Mouse (Mus musculus) liver, embryonic 15.5 days (tissue): Measurements from ENCODE around the gene Slit3. TPM values are rescaled to one million over a fixed set of nuclear protein-coding genes. Genes with fewer than 3 reads are reported as not detected.

Experiments
- ATAC-seq: fragments of 200-750 bp; cut with Nextera tagmentation; 2 replicates; pipeline ENCODE4 v1.8.0; 2017; ENCODE audit warnings: moderate number of reproducible peaks, mild to moderate bottlenecking, moderate library complexity; ENCODE audit not compliant: insufficient read depth
- H3K27ac ChIP-seq: fragments of 300-500 bp; sonication (generic); replicated peaks from 2 replicates; pipeline ENCODE4 v1.5.1; 2015; ENCODE audit warnings: mild to moderate bottlenecking, inconsistent platforms
- H3K27me3 ChIP-seq: fragments of 300-500 bp; sonication (generic); 2 replicates; pipeline ENCODE4 v1.6.1; 2015; ENCODE audit warnings: mild to moderate bottlenecking, inconsistent platforms
- H3K36me3 ChIP-seq: fragments of 300-500 bp; sonication (generic); replicated peaks from 2 replicates; pipeline ENCODE4 v1.6.1; 2015; ENCODE audit warnings: moderate library complexity, mild to moderate bottlenecking, inconsistent platforms
- H3K4me1 ChIP-seq: fragments of 300-500 bp; sonication (generic); replicated peaks from 2 replicates; pipeline ENCODE4 v1.6.1; 2015; ENCODE audit warnings: inconsistent platforms
- H3K4me2 ChIP-seq: fragments of 300-500 bp; sonication (generic); 2 replicates; pipeline ENCODE4 v1.6.1; 2015; ENCODE audit warnings: moderate library complexity, mild to moderate bottlenecking, inconsistent platforms
- H3K4me3 ChIP-seq: fragments of 300-500 bp; sonication (generic); replicated peaks from 2 replicates; pipeline ENCODE4 v1.5.1; 2015; ENCODE audit warnings: mild to moderate bottlenecking, inconsistent platforms
- H3K9ac ChIP-seq: fragments of 300-500 bp; sonication (generic); 2 replicates; pipeline ENCODE4 v1.6.1; 2015; ENCODE audit warnings: moderate library complexity, mild to moderate bottlenecking, inconsistent platforms
- H3K9me3 ChIP-seq: fragments of 300-500 bp; sonication (generic); replicated peaks from 2 replicates; pipeline ENCODE4 v1.6.1; 2016; ENCODE audit warnings: inconsistent platforms
- WGBS: fragments of 180-500 bp; shearing (Covaris S2); methylation state at CpG from one replicate; pipeline ENCODE4 v1.1.7; 2015; ENCODE audit warnings: mixed read lengths; ENCODE audit not compliant: insufficient replicate concordance; 5-methylcytosine and 5-hydroxymethylcytosine counted together
- polyA plus RNA-seq: library from polyadenylated mRNA; unstranded; fragments of >200 nt; fragmentation: Nextera tagmentation; extraction: Ambion mirVana; gene quantifications from 2 replicates; pipeline ENCODE4 v1.2.1, GENCODE M21; 2015

Gene Slit3
- polyA plus RNA-seq, 1 experiment from 2014 or later = 0.20 TPM

- Histone ChIP-seq H3K4me1 (no peaks in the 10 kb centered on the region), H3K27me3 (no peaks in the 10 kb centered on the region), H3K4me2 (no peak overlapping the region), H3K9ac (no peak overlapping the region), H3K4me3 (no peak overlapping the region), H3K36me3 (no peaks in the 10 kb centered on the region), H3K9me3 (no peaks in the 10 kb centered on the region), H3K27ac (no peak overlapping the region)
- no peak for ATAC-seq
- WGBS = 64% methylated on average over 1 of the region's 1 CpGs
Measured at GRCm38 (mm10) chr11:35380766-35381165, 259.7 kb downstream of the Slit3 start.

DNA sequence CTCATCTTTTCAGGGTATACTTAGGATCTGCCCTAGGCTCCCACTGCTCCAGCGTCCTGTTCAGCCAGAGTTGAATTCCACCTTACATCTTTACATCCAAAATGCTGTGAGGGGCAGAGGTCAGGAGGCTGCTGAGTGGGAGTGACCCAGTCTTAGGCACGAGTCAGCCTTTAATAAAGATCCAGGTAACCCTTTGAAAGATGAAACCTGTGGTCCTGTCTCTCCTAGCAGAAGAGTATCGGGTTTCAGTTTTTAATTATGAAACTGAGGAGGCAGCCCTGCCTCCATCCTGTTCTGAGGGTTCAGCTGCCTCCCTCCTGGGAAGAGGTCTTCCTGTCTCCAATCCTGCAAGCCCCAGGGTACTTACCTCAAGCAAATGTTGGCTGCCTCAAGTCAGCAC, 264.4 kb downstream of the Slit3 start:
- H3K4me3 ChIP-seq = no peak overlapping the region
- H3K9ac ChIP-seq = no peak overlapping the region
- no peak overlapping the region for H3K4me2 ChIP-seq
- no peak overlapping the region for H3K27ac ChIP-seq
- 20% methylated on average over 3 of the region's 3 CpGs for WGBS
- no peaks in the 10 kb centered on the region for H3K27me3 ChIP-seq
- no peak for ATAC-seq
- H3K4me1 ChIP-seq = no peaks in the 10 kb centered on the region
- H3K9me3 ChIP-seq = no peaks in the 10 kb centered on the region
- H3K36me3 ChIP-seq = no peaks in the 10 kb centered on the region

DNA sequence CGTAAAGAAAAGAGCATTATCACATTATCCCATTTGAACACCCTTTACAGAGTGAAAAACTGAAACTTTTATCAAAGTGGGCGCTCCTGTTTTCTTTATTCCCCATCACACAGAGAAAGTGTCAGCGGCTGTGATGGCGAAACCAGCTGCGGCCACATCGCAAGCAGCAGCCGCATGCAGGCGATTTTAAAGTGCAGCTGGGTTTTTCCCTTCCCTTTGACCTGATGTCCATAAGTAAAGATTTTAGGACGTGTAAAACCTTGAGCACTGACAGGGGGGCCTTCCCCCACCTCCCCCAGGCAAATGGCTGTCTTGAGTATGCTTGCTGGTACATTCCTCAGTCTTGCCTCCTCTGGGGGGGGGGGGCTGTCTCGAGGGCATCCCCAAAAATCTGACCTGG, 266.8 kb downstream of the Slit3 start:
- H3K4me1 ChIP-seq = no peaks in the 10 kb centered on the region
- no peak overlapping the region for H3K27ac ChIP-seq
- no peaks in the 10 kb centered on the region for H3K27me3 ChIP-seq
- H3K9me3 ChIP-seq = no peaks in the 10 kb centered on the region
- no peak overlapping the region for H3K4me3 ChIP-seq
- no peaks in the 10 kb centered on the region for H3K36me3 ChIP-seq
- WGBS = 72% methylated on average over 10 of the region's 10 CpGs
- ATAC-seq = no peak
- H3K4me2 ChIP-seq = no peak overlapping the region
- H3K9ac ChIP-seq = no peak overlapping the region

- Histone ChIP-seq H3K9me3 (no peaks in the 10 kb centered on the region), H3K27me3 (no peaks in the 10 kb centered on the region), H3K36me3 (no peaks in the 10 kb centered on the region), H3K27ac (no peak overlapping the region), H3K4me3 (no peak overlapping the region), H3K4me2 (no peak overlapping the region), H3K9ac (no peak overlapping the region), H3K4me1 (no peaks in the 10 kb centered on the region)
- ATAC-seq = no peak
- 67% methylated on average over 12 of the region's 12 CpGs for WGBS
Measured at GRCm38 (mm10) chr11:35388471-35388870, 267.4 kb downstream of the Slit3 start.

- no peak for ATAC-seq
- 66% methylated on average over 7 of the region's 7 CpGs for WGBS
- Histone ChIP-seq H3K4me2 (no peak overlapping the region), H3K9me3 (no peaks in the 10 kb centered on the region), H3K9ac (no peak overlapping the region), H3K4me3 (no peak overlapping the region), H3K27ac (no peak overlapping the region), H3K27me3 (no peaks in the 10 kb centered on the region), H3K36me3 (no peaks in the 10 kb centered on the region), H3K4me1 (no peaks in the 10 kb centered on the region)
Measured at GRCm38 (mm10) chr11:35389341-35389740, 268.3 kb downstream of the Slit3 start.

DNA sequence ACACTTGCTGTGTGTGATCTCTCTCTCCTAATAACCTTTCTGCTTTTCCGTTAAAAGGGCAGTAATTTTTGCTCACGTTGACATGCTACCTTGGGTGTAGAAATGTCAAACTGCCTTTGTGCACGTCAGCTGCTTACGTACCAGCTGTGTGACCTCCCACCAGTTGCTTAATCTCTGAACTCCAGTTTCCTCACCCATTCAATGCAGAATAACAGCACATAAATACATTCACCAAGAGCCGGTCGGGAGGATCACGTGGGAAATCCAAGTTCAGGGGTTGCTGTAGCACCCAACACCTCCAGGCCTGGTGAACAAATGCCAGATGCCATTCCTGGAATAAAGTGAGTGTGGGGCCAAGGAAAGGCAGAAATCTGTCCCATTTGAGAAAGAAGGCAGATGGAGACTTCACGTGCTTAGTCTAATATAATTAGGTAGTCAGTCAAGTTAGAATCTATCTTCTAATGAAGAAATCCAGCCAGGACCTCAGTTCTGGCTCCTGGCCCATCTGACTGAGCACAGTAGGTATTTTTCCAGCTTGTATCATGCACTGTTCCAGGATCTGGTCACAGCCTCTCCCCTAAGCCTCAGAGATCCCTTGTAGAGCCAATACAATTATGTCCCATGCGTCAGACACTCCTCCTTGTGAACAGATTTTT, 268.9 kb downstream of the Slit3 start:
- Histone ChIP-seq H3K4me2 (no peak overlapping the region), H3K9ac (no peak overlapping the region), H3K36me3 (no peaks in the 10 kb centered on the region), H3K4me1 (no peaks in the 10 kb centered on the region), H3K27me3 (no peaks in the 10 kb centered on the region), H3K27ac (no peak overlapping the region), H3K4me3 (no peak overlapping the region), H3K9me3 (no peaks in the 10 kb centered on the region)
- WGBS = 66% methylated on average over 9 of the region's 9 CpGs
- no peak for ATAC-seq

- ATAC-seq = no peak
- WGBS = 43% methylated on average over 5 of the region's 5 CpGs
Measured at GRCm38 (mm10) chr11:35393815-35394214, 272.8 kb downstream of the Slit3 start.

GRCm38 (mm10) chr11:35395376-35395775, 274.4 kb downstream of the Slit3 start:
- H3K4me2 ChIP-seq = no peak overlapping the region
- H3K36me3 ChIP-seq = no peaks in the 10 kb centered on the region
- no peaks in the 10 kb centered on the region for H3K4me1 ChIP-seq
- H3K4me3 ChIP-seq = no peak overlapping the region
- no peak overlapping the region for H3K9ac ChIP-seq
- WGBS = 51% methylated on average over 8 of the region's 8 CpGs
- ATAC-seq = no peak
- H3K9me3 ChIP-seq = no peaks in the 10 kb centered on the region
- H3K27me3 ChIP-seq = no peaks in the 10 kb centered on the region
- H3K27ac ChIP-seq = no peak overlapping the region

More at GRCm38 (mm10) chr11:35393815-35394214, 272.8 kb downstream of the Slit3 start:
- Histone ChIP-seq H3K4me3 (no peak overlapping the region), H3K9ac (no peak overlapping the region), H3K27ac (no peak overlapping the region), H3K4me1 (no peaks in the 10 kb centered on the region), H3K27me3 (no peaks in the 10 kb centered on the region), H3K9me3 (no peaks in the 10 kb centered on the region), H3K36me3 (no peaks in the 10 kb centered on the region), H3K4me2 (no peak overlapping the region)

- no peak overlapping the region for H3K4me2 ChIP-seq
- no peaks in the 10 kb centered on the region for H3K4me1 ChIP-seq
- no peak overlapping the region for H3K9ac ChIP-seq
- H3K27me3 ChIP-seq = no peaks in the 10 kb centered on the region
- ATAC-seq = no peak
- no peak overlapping the region for H3K4me3 ChIP-seq
- no peaks in the 10 kb centered on the region for H3K36me3 ChIP-seq
- WGBS = 62% methylated on average over 5 of the region's 5 CpGs
- no peak overlapping the region for H3K27ac ChIP-seq
- no peaks in the 10 kb centered on the region for H3K9me3 ChIP-seq
Measured at GRCm38 (mm10) chr11:35398353-35398752, 277.3 kb downstream of the Slit3 start.

DNA sequence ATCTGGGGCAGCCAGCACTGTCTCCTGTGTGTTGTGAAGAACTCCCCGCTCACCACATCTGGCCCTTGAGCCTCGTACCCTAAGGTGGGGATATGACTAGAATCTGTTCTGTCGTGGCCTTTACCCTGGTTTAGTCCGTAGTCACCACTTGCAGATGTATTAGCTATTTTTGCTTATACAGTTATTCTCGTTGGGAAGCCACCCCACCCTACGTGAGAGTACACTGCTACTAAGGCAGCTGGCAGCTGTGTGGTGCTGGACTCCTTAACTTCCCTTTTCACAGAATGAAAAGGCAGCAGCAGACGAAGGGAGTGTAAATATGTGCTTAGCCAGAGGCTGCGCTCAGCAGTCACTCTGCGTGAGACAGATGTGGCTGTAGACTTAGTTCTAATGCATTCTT, 282.5 kb downstream of the Slit3 start:
- H3K9ac ChIP-seq = no peak overlapping the region
- 47% methylated on average over 9 of the region's 9 CpGs for WGBS
- H3K4me1 ChIP-seq = no peaks in the 10 kb centered on the region
- H3K27ac ChIP-seq = no peak overlapping the region
- H3K9me3 ChIP-seq = no peaks in the 10 kb centered on the region
- no peak for ATAC-seq
- no peak overlapping the region for H3K4me3 ChIP-seq
- H3K27me3 ChIP-seq = no peaks in the 10 kb centered on the region; the same call in 1 of the 2 replicates
- H3K36me3 ChIP-seq = no peaks in the 10 kb centered on the region
- H3K4me2 ChIP-seq = no peak overlapping the region

GRCm38 (mm10) chr11:35406045-35406444, 285.0 kb downstream of the Slit3 start:
- Histone ChIP-seq H3K36me3 (no peaks in the 10 kb centered on the region), H3K9me3 (no peaks in the 10 kb centered on the region), H3K4me3 (no peak overlapping the region), H3K9ac (no peak overlapping the region), H3K4me1 (no peaks in the 10 kb centered on the region), H3K27ac (no peak overlapping the region), H3K4me2 (no peak overlapping the region), H3K27me3 (no peaks in the 10 kb centered on the region; the same call in 1 of the 2 replicates)
- WGBS = 40% methylated on average over 3 of the region's 3 CpGs
- ATAC-seq = no peak

DNA sequence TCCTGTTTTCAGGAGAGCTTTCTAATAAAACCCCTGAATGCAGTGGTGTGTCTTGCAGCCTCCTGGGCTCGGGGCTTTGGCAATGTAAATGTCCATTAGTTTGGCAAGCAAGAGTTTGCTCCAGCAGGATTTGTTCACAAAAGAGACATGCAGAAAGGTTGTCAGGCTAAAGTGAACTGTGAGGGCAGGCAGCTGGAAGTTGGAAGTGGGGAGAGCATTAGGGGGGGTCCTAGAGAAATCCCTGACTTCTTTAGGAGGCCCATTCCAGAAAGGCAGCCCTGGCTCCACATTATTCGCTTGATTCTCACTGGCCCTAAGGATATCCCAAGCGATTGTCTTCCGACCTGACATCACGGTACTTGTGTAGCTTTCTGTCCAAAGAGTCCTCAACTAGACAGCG, 285.5 kb downstream of the Slit3 start:
- no peak overlapping the region for H3K27ac ChIP-seq
- ATAC-seq = no peak
- H3K4me2 ChIP-seq = no peak overlapping the region
- no peaks in the 10 kb centered on the region for H3K9me3 ChIP-seq
- no peak overlapping the region for H3K4me3 ChIP-seq
- no peaks in the 10 kb centered on the region; the same call in 1 of the 2 replicates for H3K27me3 ChIP-seq
- H3K36me3 ChIP-seq = no peaks in the 10 kb centered on the region
- 57% methylated on average over 6 of the region's 6 CpGs for WGBS
- no peak overlapping the region for H3K9ac ChIP-seq
- H3K4me1 ChIP-seq = no peaks in the 10 kb centered on the region
